Mouse (Mus musculus) lung, embryonic 15.5 days (tissue): ENCODE data around the gene Rer1. TPM values are rescaled to one million over a fixed set of nuclear protein-coding genes. Genes with fewer than 3 reads are reported as not detected.

ENCODE experiments used
- ATAC-seq: fragments of 200-750 bp; cut with Nextera tagmentation; 2 replicates; pipeline ENCODE4 v1.8.0; 2017; ENCODE audit warnings: moderate number of reproducible peaks, borderline replicate concordance; ENCODE audit not compliant: low FRiP score, low TSS enrichment; ENCODE audit errors: extremely low read depth
- H3K27ac ChIP-seq: fragments of 300-500 bp; sonication (generic); 2 replicates; pipeline ENCODE4 v1.5.1; 2015; ENCODE audit warnings: moderate library complexity, mild to moderate bottlenecking, inconsistent platforms
- H3K27me3 ChIP-seq: fragments of 300-500 bp; sonication (generic); 2 replicates; pipeline ENCODE4 v1.6.1; 2015; ENCODE audit warnings: inconsistent platforms
- H3K36me3 ChIP-seq: fragments of 300-500 bp; sonication (generic); 2 replicates; pipeline ENCODE4 v1.6.1; 2015; ENCODE audit warnings: inconsistent platforms
- H3K4me1 ChIP-seq: fragments of 300-500 bp; sonication (generic); 2 replicates; pipeline ENCODE4 v1.6.1; 2015; ENCODE audit warnings: inconsistent platforms
- H3K4me2 ChIP-seq: fragments of 300-500 bp; sonication (generic); 2 replicates; pipeline ENCODE4 v1.6.1; 2015; ENCODE audit warnings: inconsistent platforms, mild to moderate bottlenecking, moderate library complexity
- H3K4me3 ChIP-seq: fragments of 300-500 bp; sonication (generic); 2 replicates; pipeline ENCODE4 v1.5.1; 2015; ENCODE audit warnings: mild to moderate bottlenecking, inconsistent platforms
- H3K9ac ChIP-seq: fragments of 300-500 bp; sonication (generic); 2 replicates; pipeline ENCODE4 v1.6.1; 2015; ENCODE audit warnings: inconsistent platforms
- H3K9me3 ChIP-seq: fragments of 300-500 bp; sonication (generic); 2 replicates; pipeline ENCODE4 v1.6.1; 2016; ENCODE audit warnings: inconsistent platforms
- WGBS: fragments of 180-500 bp; shearing (Covaris S2); methylation state at CpG from one replicate; pipeline ENCODE4 v1.1.7; 2015; 5-methylcytosine and 5-hydroxymethylcytosine counted together
- polyA plus RNA-seq: library from polyadenylated mRNA; unstranded; fragments of >200 nt; fragmentation: Nextera tagmentation; extraction: Ambion mirVana; gene quantifications from 2 replicates; pipeline ENCODE4 v1.2.1, GENCODE M21; 2015

Gene Rer1
- polyA plus RNA-seq, 1 experiment from 2014 or later, result 157 TPM

GRCm38 (mm10) chr4:155042606-155043288 lies 43.4 kb downstream of the Rer1 start:
- H3K4me2 ChIP-seq, result peak overlapping the region; percentile 58
- H3K4me1 ChIP-seq, result peaks cover 8% of the 10 kb centered on the region; the same call in 1 of the 2 replicates
- ATAC-seq, result no peak
- no peak overlapping the region for H3K9ac ChIP-seq
- H3K36me3 ChIP-seq, result no peaks in the 10 kb centered on the region
- peak overlapping the region; percentile 29 for H3K4me3 ChIP-seq
- no peak overlapping the region for H3K27ac ChIP-seq
- no peaks in the 10 kb centered on the region for H3K9me3 ChIP-seq
- 3% methylated on average over 65 of the region's 65 CpGs for WGBS
- peaks cover 64% of the 10 kb centered on the region for H3K27me3 ChIP-seq

- peaks cover 58% of the 10 kb centered on the region for H3K27me3 ChIP-seq
- H3K9ac ChIP-seq, result no peak overlapping the region
- no peaks in the 10 kb centered on the region for H3K9me3 ChIP-seq
- ATAC-seq, result no peak
- H3K36me3 ChIP-seq, result no peaks in the 10 kb centered on the region
- no peak overlapping the region for H3K4me3 ChIP-seq
- 66% methylated on average over 6 of the region's 6 CpGs for WGBS
- no peak overlapping the region for H3K27ac ChIP-seq
- H3K4me2 ChIP-seq, result no peak overlapping the region
- peaks cover 8% of the 10 kb centered on the region; the same call in 1 of the 2 replicates for H3K4me1 ChIP-seq
Measured at GRCm38 (mm10) chr4:155040696-155041095, 45.5 kb downstream of the Rer1 start.

GRCm38 (mm10) chr4:155040197-155040596 lies 46.0 kb downstream of the Rer1 start:
- Histone ChIP-seq H3K27me3 (peaks cover 54% of the 10 kb centered on the region), H3K27ac (no peak overlapping the region), H3K4me3 (no peak overlapping the region), H3K9ac (no peak overlapping the region), H3K36me3 (no peaks in the 10 kb centered on the region), H3K4me1 (peaks cover 8% of the 10 kb centered on the region; the same call in 1 of the 2 replicates), H3K4me2 (no peak overlapping the region), H3K9me3 (no peaks in the 10 kb centered on the region)
- 45% methylated on average over 9 of the region's 9 CpGs for WGBS
- ATAC-seq, result no peak

GRCm38 (mm10) chr4:155034787-155035186 lies 51.4 kb downstream of the Rer1 start:
- Histone ChIP-seq H3K27ac (no peak overlapping the region), H3K4me1 (no peaks in the 10 kb centered on the region), H3K9me3 (no peaks in the 10 kb centered on the region), H3K36me3 (no peaks in the 10 kb centered on the region), H3K9ac (no peak overlapping the region), H3K4me2 (no peak overlapping the region), H3K4me3 (no peak overlapping the region), H3K27me3 (peaks cover 6% of the 10 kb centered on the region; the same call in 1 of the 2 replicates)
- no peak for ATAC-seq
- 55% methylated on average over 13 of the region's 13 CpGs for WGBS

- Histone ChIP-seq H3K27me3 (peaks cover 4% of the 10 kb centered on the region; the same call in 1 of the 2 replicates), H3K27ac (no peak overlapping the region), H3K9me3 (no peaks in the 10 kb centered on the region)
Measured at GRCm38 (mm10) chr4:155034202-155034601, 52.0 kb downstream of the Rer1 start.

GRCm38 (mm10) chr4:155033115-155033514 lies 53.1 kb downstream of the Rer1 start:
- Histone ChIP-seq H3K36me3 (no peaks in the 10 kb centered on the region), H3K9me3 (no peaks in the 10 kb centered on the region), H3K4me3 (no peak overlapping the region), H3K4me2 (no peak overlapping the region), H3K4me1 (peaks cover 7% of the 10 kb centered on the region; the same call in 1 of the 2 replicates), H3K27me3 (peaks cover 4% of the 10 kb centered on the region; the same call in 1 of the 2 replicates), H3K9ac (no peak overlapping the region), H3K27ac (no peak overlapping the region)
- WGBS, result 28% methylated on average over 6 of the region's 6 CpGs
- no peak for ATAC-seq

More at GRCm38 (mm10) chr4:155034202-155034601, 52.0 kb downstream of the Rer1 start:
- no peak overlapping the region for H3K9ac ChIP-seq
- no peak overlapping the region for H3K4me2 ChIP-seq
- 46% methylated on average over 7 of the region's 7 CpGs for WGBS
- no peak overlapping the region for H3K4me3 ChIP-seq
- no peak for ATAC-seq
- H3K36me3 ChIP-seq, result no peaks in the 10 kb centered on the region
- H3K4me1 ChIP-seq, result no peaks in the 10 kb centered on the region

- no peaks in the 10 kb centered on the region for H3K9me3 ChIP-seq
- H3K36me3 ChIP-seq, result no peaks in the 10 kb centered on the region
- H3K27ac ChIP-seq, result no peak overlapping the region
- H3K4me3 ChIP-seq, result no peak overlapping the region
- no peak overlapping the region for H3K9ac ChIP-seq
- H3K4me2 ChIP-seq, result no peak overlapping the region
- no peak for ATAC-seq
- H3K27me3 ChIP-seq, result no peaks in the 10 kb centered on the region
- 84% methylated on average over 11 of the region's 11 CpGs for WGBS
- peaks cover 22% of the 10 kb centered on the region for H3K4me1 ChIP-seq
Measured at GRCm38 (mm10) chr4:155024170-155025010, 61.8 kb downstream of the Rer1 start.

Other genes with a start within 250 kb of the Rer1 start
- 0.19 and 0.26 TPM in 2 replicates for gene Ttc34, start 248.9 kb downstream of the Rer1 start, polyA plus RNA-seq
- 0.10 and 0.26 TPM in 2 replicates for gene Mmel1, start 216.8 kb downstream of the Rer1 start, polyA plus RNA-seq
- gene Fam213b, start 187.2 kb downstream of the Rer1 start, polyA plus RNA-seq, result 36.4 and 41.5 TPM in 2 replicates
- gene Tnfrsf14, start 157.8 kb downstream of the Rer1 start, polyA plus RNA-seq, result 1.3 and 1.9 TPM in 2 replicates
- gene Hes5, start 125.5 kb downstream of the Rer1 start, polyA plus RNA-seq, result 0.29 and 0.69 TPM in 2 replicates
- gene Pank4, start 122.3 kb downstream of the Rer1 start, polyA plus RNA-seq, result 48.0 and 51.0 TPM in 2 replicates
- 11.1 and 11.2 TPM in 2 replicates for gene Plch2, start 29.6 kb downstream of the Rer1 start, polyA plus RNA-seq
- 21.1 and 26.2 TPM in 2 replicates for gene Pex10, start 19.4 kb downstream of the Rer1 start, polyA plus RNA-seq
- 5.9 and 7.7 TPM in 2 replicates for gene Morn1, start 195 bp upstream of the Rer1 start, polyA plus RNA-seq
- gene Ski, start 136.2 kb upstream of the Rer1 start, polyA plus RNA-seq, result 16.1 and 16.9 TPM in 2 replicates
- gene Faap20, start 163.4 kb upstream of the Rer1 start, polyA plus RNA-seq, result 83.4 and 83.5 TPM in 2 replicates